Mouse (Mus musculus) CH12.LX (cell line): ENCODE data around the gene Exoc6b.

Source experiments
- CTCF ChIP-seq, 2 experiments: IDR thresholded peaks in 1 of 2; conservative IDR thresholded peaks in 1 of 2; 2 replicates each; pipeline ENCODE4 v1.5.1; 2011 to 2012; ENCODE audit warnings: low read depth in 2 of 2, low read length in 2 of 2, improper control_type of control experiment in 1 of 2, inconsistent platforms in 1 of 2, mild to moderate bottlenecking in 1 of 2, moderate library complexity in 1 of 2
- EP300 ChIP-seq: IDR thresholded peaks from 2 replicates; pipeline ENCODE4 v1.6.1; 2011; ENCODE audit warnings: low read length, improper control_type of control experiment
- GABPA ChIP-seq: IDR thresholded peaks from 2 replicates; pipeline ENCODE4 v1.6.1; 2012; ENCODE audit warnings: low read depth, low read length, improper control_type of control experiment, inconsistent platforms; ENCODE audit not compliant: insufficient replicate concordance
- KAT2A ChIP-seq: IDR thresholded peaks from 2 replicates; pipeline ENCODE4 v1.6.1; 2012; ENCODE audit warnings: low read length, improper control_type of control experiment, inconsistent platforms; ENCODE audit not compliant: insufficient replicate concordance

DNA sequence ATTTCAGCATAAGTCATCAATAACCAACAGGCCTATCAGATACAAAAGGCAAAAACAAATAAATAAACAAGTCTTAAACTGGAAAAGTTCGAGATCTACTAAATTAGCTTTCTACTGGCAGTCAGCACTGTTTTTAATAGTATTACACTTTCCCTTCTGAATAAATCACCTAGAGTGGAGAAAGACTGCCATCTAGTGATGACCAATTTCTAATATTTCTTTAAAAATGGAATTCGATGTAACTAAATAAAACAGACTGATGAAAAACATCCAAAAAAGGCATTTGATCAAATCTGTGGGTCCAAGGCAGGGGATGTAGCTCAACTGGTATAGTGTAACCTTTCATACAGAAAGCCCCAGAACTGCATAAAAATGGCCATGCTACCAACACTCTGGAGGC lies 52.3 kb downstream of the Exoc6b start:
- no peak for TF ChIP-seq EP300
- TF ChIP-seq KAT2A = no peak
- peak in 1 of 2 experiments; percentile 76; a peak in 2 of 4 replicates for TF ChIP-seq CTCF (conservative IDR thresholded peaks at IDR 0.05 in 1 of 2, IDR thresholded peaks at IDR 0.05 in 1 of 2; ENCODE audit: low read depth in 2 of 2, low read length in 2 of 2)
- TF ChIP-seq GABPA = no peak
